Mouse (Mus musculus) heart, postnatal 0 days (tissue): Measurements from ENCODE around the gene Zfhx3.

ENCODE experiments used
- CTCF ChIP-seq: IDR thresholded peaks from 2 replicates; pipeline ENCODE4 v1.5.1; 2016; ENCODE audit warnings: antibody characterized with exemption, control low read depth, low read depth
- EP300 ChIP-seq: IDR thresholded peaks from 2 replicates; pipeline ENCODE4 v1.6.1; 2016; ENCODE audit warnings: antibody characterized with exemption, low read depth

DNA sequence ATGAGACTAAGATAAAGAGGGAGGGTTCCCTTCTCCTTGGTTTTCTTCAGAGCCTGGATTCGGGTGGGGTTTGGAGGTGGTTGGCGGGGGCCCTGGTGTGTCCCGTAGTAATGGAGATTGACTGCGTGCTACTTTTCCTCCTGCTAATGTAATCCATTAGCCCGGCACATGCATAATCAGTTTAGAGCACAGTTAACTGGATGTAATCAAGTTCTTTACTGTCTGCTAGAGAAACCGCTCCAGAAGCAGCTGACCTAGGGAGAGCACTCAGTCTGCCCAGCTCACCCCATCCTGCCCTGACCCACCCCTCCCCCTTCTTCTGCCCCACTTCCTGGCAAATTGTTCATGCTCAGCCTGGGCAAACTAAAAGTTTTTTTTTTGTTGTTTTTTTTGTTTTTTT, 860.6 kb downstream of the Zfhx3 start:
- TF ChIP-seq CTCF (no peak), EP300 (no peak)
